Mouse (Mus musculus) ovary, postnatal 14 days (tissue): ENCODE measurements around the gene Tcf7.
A peak's percentile ranks its signal among the peaks of the same experiment; 100 is the strongest.
"Not testable (repeated sequence)": the region's sequence is repeated elsewhere in the genome, so short reads cannot be mapped to it uniquely, and the experiment has no call there.

ENCODE experiments used
- DNase-seq: peaks from one replicate; pipeline ENCODE4 v3.0.0; 2022; ENCODE audit warnings: low spot score

The Tcf7 gene

DNA sequence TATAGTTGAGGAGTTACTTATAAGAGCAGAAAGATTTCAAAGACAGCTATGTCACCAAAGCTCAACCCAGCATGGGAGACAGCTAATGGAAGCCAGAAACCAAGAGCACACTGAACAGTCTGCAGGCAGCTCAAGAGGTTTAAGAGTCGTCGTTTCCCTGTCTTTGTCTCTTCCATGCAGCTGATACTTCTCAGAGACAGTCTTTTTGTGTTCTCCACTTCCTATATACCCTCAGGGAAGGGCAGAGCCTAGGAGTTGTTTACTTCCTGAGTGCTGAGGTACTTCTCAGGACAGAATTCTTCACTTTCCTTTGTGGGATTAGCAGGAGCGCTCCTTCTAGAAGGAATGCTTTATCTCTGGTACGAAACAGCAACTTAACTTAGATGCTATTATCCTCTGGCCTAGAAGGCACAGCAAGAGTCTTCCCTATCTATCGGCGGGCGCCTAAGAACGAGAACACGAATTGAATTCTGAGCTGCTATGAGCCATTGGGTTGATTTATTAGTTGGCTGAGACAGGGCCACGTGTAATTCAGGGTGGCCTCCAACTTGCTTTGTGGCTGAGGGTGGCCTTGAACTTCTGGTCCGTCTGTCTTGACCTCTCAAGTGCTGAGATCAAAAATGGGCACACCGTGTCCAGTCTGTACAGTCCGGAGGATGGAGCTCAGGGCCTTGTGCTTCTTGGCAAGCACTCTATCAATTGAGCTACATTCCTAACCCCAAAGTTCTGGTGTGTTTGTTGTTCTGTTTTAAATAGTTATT is 55.2 kb downstream of the Tcf7 start:
- DNase-seq: no peak

DNA sequence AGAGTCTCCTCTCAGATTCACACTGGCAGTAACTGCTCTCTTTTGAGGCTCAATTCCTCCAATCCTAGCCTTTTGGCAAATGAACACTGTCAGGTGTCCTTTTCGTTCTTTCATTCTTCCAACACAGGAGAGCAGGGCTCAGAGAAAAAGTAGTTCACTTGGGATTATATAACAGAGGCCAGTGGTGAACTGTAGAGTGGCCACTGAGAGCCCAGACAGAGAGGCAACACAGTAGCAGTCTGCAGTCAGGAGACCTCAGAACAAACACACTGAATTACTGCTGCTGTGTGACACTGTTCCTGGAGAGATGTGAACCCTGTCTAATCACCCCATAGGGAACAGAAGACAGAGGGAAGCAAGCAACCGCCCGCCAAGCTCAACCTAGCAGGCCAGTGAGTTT is 55.8 kb downstream of the Tcf7 start:
- no peak for DNase-seq

DNA sequence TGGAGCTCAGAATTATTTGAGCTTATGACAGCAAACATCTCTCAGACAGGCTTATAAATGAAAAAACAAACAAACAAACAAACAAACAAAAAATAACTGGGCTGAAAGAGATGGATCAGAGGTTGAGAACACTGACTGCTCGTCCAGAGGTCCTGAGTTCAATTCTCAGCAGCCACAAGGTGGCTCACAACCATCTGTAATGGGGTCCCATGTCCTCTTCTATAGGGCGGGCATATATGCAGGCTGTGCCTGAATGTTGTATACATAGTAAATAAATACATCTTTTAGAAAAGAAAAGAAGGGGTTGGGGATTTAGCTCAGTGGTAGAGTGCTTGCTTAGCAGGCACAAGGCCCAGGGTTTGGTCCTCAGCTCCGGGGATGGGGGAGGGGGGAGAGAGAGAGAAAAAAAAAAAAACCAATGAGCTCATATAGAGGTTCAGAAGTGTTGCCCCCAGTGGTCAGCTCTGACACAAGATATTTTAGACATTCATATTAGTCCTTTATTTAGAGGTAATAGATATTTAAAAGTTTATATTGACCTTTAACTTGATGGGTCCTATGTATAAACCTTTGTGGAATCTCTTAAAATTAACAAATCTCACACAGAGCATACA is 56.7 kb downstream of the Tcf7 start:
- DNase-seq: no peak

DNA sequence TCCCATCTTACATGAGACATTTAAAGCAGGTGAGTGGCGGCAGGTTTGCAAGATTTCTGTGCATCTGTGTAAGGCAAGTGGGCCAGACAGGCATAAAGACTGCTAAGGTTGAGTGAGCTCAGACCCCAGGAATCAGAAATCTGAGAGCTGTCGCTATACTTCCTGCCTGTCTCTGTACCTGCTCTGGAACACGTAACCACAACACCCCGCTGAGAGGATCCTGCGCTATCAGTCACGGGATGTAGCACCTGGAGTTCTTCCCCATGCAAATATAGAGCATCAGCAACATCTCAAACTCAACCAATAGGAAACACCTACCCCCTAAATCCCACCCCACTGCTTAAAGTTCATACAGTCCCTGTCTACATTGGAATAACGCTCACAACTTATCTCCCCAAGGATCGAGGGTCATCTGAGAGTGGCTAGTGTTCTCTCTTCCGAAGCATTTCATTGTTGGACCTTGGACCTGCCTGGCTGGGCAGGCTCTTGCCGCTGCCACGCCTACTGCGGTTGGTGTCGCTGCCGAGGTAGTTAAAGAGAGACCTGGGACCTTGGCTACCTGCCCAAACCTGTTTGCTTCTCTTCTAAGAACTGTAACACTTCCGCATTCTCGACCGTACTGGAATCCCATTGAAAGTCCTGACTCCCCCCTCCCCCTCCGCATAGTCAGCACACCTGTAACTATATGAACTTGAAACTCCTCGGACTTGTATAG is 58.7 kb downstream of the Tcf7 start:
- DNase-seq: peak; percentile 46

DNA sequence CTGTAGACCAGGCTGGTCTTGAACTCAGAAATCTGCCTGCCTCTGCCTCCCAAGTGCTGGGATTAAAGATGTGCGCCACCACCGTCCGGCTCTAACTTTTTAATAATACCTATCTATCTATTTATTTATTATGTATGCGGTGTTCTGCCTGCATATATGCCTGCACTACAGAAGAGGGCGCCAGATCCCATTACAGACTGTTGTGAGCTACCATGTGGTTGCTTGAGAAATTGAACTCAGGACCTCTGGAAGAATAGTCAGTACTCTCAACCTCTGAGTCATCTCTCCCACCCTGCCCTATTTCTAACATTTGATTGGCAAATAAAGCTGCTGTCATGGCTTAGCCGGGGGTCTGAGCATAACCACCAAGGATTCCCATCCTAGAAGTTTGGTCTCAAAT is 59.9 kb downstream of the Tcf7 start:
- no peak for DNase-seq

DNA sequence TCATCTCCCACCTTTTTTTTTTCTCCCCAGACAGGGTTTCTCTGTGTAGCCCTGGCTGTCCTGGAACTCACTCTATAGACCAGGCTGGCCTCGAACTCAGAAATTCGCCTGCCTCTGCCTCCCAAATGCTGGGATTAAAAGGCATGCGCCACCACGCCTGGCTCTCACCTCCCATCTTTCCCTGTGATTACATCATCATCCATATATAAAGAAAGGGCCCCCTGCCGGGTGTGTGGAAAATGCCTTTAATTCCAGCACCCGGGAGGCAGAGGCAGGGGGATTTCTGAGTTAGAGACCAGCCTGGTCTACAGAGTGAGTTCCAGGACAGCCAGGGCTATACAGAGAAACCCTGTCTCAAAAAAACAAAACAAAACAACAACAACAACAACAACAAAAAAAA is 60.9 kb downstream of the Tcf7 start:
- DNase-seq: not testable (repeated sequence)

DNA sequence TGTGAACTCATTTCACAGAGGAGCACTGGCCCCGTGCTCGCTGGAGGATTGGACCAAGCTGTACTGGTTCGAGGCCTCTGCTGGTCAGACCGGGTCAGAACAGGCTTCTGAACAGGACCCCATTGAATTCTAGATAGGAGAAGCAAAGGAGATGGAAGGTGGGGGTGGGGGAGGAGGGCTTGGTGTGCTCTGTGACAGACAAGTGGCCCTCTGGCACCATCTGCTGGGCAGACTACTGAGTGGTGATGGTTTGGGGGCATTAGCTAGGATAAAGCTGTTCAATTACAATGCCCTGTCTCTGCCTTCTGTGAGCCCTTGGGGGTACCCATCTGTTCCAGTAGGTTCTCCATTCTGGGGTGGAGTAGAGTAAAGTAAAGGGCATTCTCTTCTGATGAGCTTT is 62.5 kb downstream of the Tcf7 start:
- DNase-seq: peak; percentile 49

DNA sequence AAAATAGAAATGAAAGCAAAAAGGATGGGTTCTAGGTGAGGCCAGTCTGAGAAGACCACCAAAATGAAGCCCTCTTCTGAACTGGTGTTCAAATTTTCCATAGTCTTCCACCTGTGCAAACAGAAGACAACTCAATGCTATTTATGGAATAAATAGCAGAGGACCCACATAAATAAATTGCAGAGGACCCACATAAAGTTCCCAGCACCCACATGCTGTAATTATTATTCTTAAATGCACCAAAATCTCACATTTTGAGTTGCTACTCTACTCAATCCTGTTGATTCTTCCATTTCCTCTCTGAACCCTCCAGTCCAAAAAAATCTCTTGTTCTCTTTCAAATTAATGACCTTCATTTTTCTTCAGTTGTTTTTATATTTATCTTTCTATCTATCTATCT is 68.9 kb downstream of the Tcf7 start, which contains the start of gene Olfr1371:
Gene Olfr1371, minus strand, starts transcription at position 101 of the 400 bp plus-strand sequence.
- DNase-seq: no peak
